Mouse (Mus musculus): ENCODE data around the gene Trim25.
"Not testable (repeated sequence)": the region's sequence is repeated elsewhere in the genome, so short reads cannot be mapped to it uniquely, and the experiment has no call there.

Trim25 gene

GRCm38 (mm10) chr11:89026117-89026516, 26.9 kb downstream of the Trim25 start:
- DNase-seq, result peak; percentile 97

GRCm38 (mm10) chr11:89027955-89028361, 28.8 kb downstream of the Trim25 start:
- DNase-seq, result peak; percentile 99

- DNase-seq, result peak; percentile 97
Observed at GRCm38 (mm10) chr11:89028871-89029405, 29.8 kb downstream of the Trim25 start.

GRCm38 (mm10) chr11:89030552-89030951, 31.4 kb downstream of the Trim25 start:
- no peak for DNase-seq

- no peak for DNase-seq
Observed at GRCm38 (mm10) chr11:89031189-89031588, 32.0 kb downstream of the Trim25 start.

- DNase-seq, result no peak
Observed at GRCm38 (mm10) chr11:89034592-89034991, 35.4 kb downstream of the Trim25 start.

- no peak for DNase-seq
Observed at GRCm38 (mm10) chr11:89035552-89035951, 36.4 kb downstream of the Trim25 start.

- DNase-seq, result no peak
Observed at GRCm38 (mm10) chr11:89038496-89038895, 39.3 kb downstream of the Trim25 start.

GRCm38 (mm10) chr11:89039325-89039724, 40.1 kb downstream of the Trim25 start:
- peak; percentile 96 for DNase-seq

GRCm38 (mm10) chr11:89041073-89041472, 41.9 kb downstream of the Trim25 start:
- not testable (repeated sequence) for DNase-seq

GRCm38 (mm10) chr11:89043046-89043445, 43.9 kb downstream of the Trim25 start:
- DNase-seq, result no peak

GRCm38 (mm10) chr11:89045501-89045900, 46.3 kb downstream of the Trim25 start:
- not testable (repeated sequence) for DNase-seq

- DNase-seq, result no peak
Observed at GRCm38 (mm10) chr11:89046021-89046420, 46.8 kb downstream of the Trim25 start.

- no peak for DNase-seq
Observed at GRCm38 (mm10) chr11:89051767-89052166, 52.6 kb downstream of the Trim25 start.

GRCm38 (mm10) chr11:89055931-89056690, 56.9 kb downstream of the Trim25 start:
- DNase-seq, result peak; percentile 93

GRCm38 (mm10) chr11:89058515-89059270, 59.5 kb downstream of the Trim25 start:
- DNase-seq, result no peak

- DNase-seq, result peak; percentile 92
Observed at GRCm38 (mm10) chr11:89059919-89060422, 60.8 kb downstream of the Trim25 start.

- peak; percentile 99 for DNase-seq
Observed at GRCm38 (mm10) chr11:89060423-89061089, 61.4 kb downstream of the Trim25 start.

- no peak for DNase-seq
Observed at GRCm38 (mm10) chr11:89061362-89061761, 62.2 kb downstream of the Trim25 start.

- no peak for DNase-seq
Observed at GRCm38 (mm10) chr11:89064312-89064711, 65.1 kb downstream of the Trim25 start.

GRCm38 (mm10) chr11:89065297-89065696, 66.1 kb downstream of the Trim25 start:
- peak; percentile 87 for DNase-seq

GRCm38 (mm10) chr11:89066126-89066525, 67.0 kb downstream of the Trim25 start:
- DNase-seq, result peak; percentile 86

GRCm38 (mm10) chr11:89066750-89067149, 67.6 kb downstream of the Trim25 start, which contains the start of gene Dgke:
Gene Dgke, minus strand, starts transcription at chr11:89066850.
- DNase-seq, result no peak

All from heart, adult 11 months (tissue).